Mouse (Mus musculus) heart, postnatal 25 days (tissue): ENCODE data around the gene Adamtsl3. TPM values are rescaled to one million over a fixed set of nuclear protein-coding genes. Genes with fewer than 3 reads are reported as not detected.

Experiments
- DNase-seq: peaks from one replicate; pipeline ENCODE4 v3.0.0; 2022; ENCODE audit warnings: low spot score
- intact Hi-C: fragments of 180-260 bp; cut with DNase I; formaldehyde crosslinking; loops from one replicate; pipeline ENCODE4 v1.15.1; 2025
- total RNA-seq, 2 experiments: library from RNA; stranded (reverse); gene quantifications; 2 replicates each; pipeline ENCODE4 v1.2.3; 2021

Adamtsl3 gene
- total RNA-seq, 2 experiments from 2014 or later, result 7.7 TPM

- DNase-seq, result no peak
- intact Hi-C loops, result no loop called here
Observed at GRCm38 (mm10) chr7:82359146-82359545, 23.7 kb downstream of the Adamtsl3 start.

- peak; percentile 31 for DNase-seq
- intact Hi-C loops, result no loop called here
Observed at GRCm38 (mm10) chr7:82359674-82360073, 24.2 kb downstream of the Adamtsl3 start.

GRCm38 (mm10) chr7:82360186-82360585 is 24.7 kb downstream of the Adamtsl3 start:
- no peak for DNase-seq
- intact Hi-C loops, result no loop called here

- DNase-seq, result no peak
- intact Hi-C loops, result no loop called here
Observed at GRCm38 (mm10) chr7:82361127-82361526, 25.6 kb downstream of the Adamtsl3 start.

GRCm38 (mm10) chr7:82364567-82364966 is 29.1 kb downstream of the Adamtsl3 start:
- intact Hi-C loops, result no loop called here
- no peak for DNase-seq

- DNase-seq, result no peak
- intact Hi-C loops, result no loop called here
Observed at GRCm38 (mm10) chr7:82366056-82366455, 30.6 kb downstream of the Adamtsl3 start.

- intact Hi-C loops, result no loop called here
- no peak for DNase-seq
Observed at GRCm38 (mm10) chr7:82366471-82366870, 31.0 kb downstream of the Adamtsl3 start.

- intact Hi-C loops, result no loop called here
- DNase-seq, result no peak
Observed at GRCm38 (mm10) chr7:82368047-82368446, 32.6 kb downstream of the Adamtsl3 start.

GRCm38 (mm10) chr7:82370132-82370531 is 34.6 kb downstream of the Adamtsl3 start:
- intact Hi-C loops, result no loop called here
- no peak for DNase-seq

GRCm38 (mm10) chr7:82371411-82371810 is 35.9 kb downstream of the Adamtsl3 start:
- intact Hi-C loops, result no loop called here
- peak; percentile 66 for DNase-seq

GRCm38 (mm10) chr7:82378311-82378710 is 42.8 kb downstream of the Adamtsl3 start:
- intact Hi-C loops, result loop anchor here (5.0 kb wide), 1 partner anchor 41 kb away; the partner anchor contains the start of gene Adamtsl3
- no peak for DNase-seq

GRCm38 (mm10) chr7:82379765-82380164 is 44.3 kb downstream of the Adamtsl3 start:
- intact Hi-C loops, result loop anchor here (5.0 kb wide), 1 partner anchor 42 kb away; the partner anchor contains the start of gene Adamtsl3
- DNase-seq, result peak; percentile 13

- no peak for DNase-seq
- intact Hi-C loops, result no loop called here
Observed at GRCm38 (mm10) chr7:82382843-82383535, 47.5 kb downstream of the Adamtsl3 start.

GRCm38 (mm10) chr7:82383536-82383848 is 48.0 kb downstream of the Adamtsl3 start:
- DNase-seq, result no peak
- intact Hi-C loops, result no loop called here

- intact Hi-C loops, result no loop called here
- no peak for DNase-seq
Observed at GRCm38 (mm10) chr7:82387121-82387520, 51.6 kb downstream of the Adamtsl3 start.

GRCm38 (mm10) chr7:82394435-82395186 is 59.1 kb downstream of the Adamtsl3 start:
- DNase-seq, result no peak
- intact Hi-C loops, result no loop called here

GRCm38 (mm10) chr7:82395239-82395638 is 59.7 kb downstream of the Adamtsl3 start:
- DNase-seq, result no peak
- intact Hi-C loops, result no loop called here

- DNase-seq, result no peak
- intact Hi-C loops, result no loop called here
Observed at GRCm38 (mm10) chr7:82395751-82396512, 60.4 kb downstream of the Adamtsl3 start.

- no peak for DNase-seq
- intact Hi-C loops, result no loop called here
Observed at GRCm38 (mm10) chr7:82396869-82397268, 61.4 kb downstream of the Adamtsl3 start.

GRCm38 (mm10) chr7:82397632-82398031 is 62.1 kb downstream of the Adamtsl3 start:
- DNase-seq, result no peak
- intact Hi-C loops, result no loop called here
